Mouse (Mus musculus): Measurements from ENCODE around the gene Fyco1. TPM values are rescaled to one million over a fixed set of nuclear protein-coding genes. Genes with fewer than 3 reads are reported as not detected.

Gene Fyco1
- polyA plus RNA-seq, 1 experiment, result 4.1 TPM

DNA sequence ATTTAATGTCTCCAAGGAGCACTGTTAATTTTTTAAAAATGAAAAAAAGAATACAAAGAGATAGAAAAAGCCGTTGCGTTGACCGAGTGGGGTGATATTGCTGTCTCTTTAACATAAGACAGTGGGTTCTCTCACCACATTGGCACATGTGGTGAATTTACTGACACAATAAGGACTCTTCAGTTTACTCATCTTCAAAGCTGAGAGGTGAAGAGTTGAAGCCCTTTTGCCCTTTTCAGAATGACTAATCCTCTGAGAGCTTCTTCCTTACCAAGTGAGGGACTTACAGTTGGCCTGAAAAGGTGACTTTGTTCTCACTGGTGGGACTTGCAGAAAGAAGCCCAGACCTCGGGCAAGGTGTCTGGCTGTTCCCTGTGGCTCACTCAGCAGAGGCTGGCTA lies 110.9 kb downstream of the Fyco1 start:
- Histone ChIP-seq H3ac (ENCODE audit: control insufficient read depth, insufficient read length, low read depth) (no peak overlapping the region), H3K36me3 (ENCODE audit: control insufficient read depth, insufficient read depth) (no peaks in the 10 kb centered on the region), H3K27me3 (ENCODE audit: control insufficient read depth, insufficient read depth, insufficient read length) (no peaks in the 10 kb centered on the region), H3K4me3 (ENCODE audit: insufficient read depth, poor library complexity, severe bottlenecking) (no peak overlapping the region), H3K79me2 (ENCODE audit: control insufficient read depth, insufficient read depth) (no peaks in the 10 kb centered on the region), H3K79me3 (ENCODE audit: low read depth) (no peaks in the 10 kb centered on the region)
- no peak for TF ChIP-seq USF1 (IDR thresholded peaks at IDR 0.05; ENCODE audit: low read depth)
- TF ChIP-seq FOSL1 (IDR thresholded peaks at IDR 0.05; ENCODE audit: insufficient read depth, low read length, poor library complexity, severe bottlenecking), result no peak
- TF ChIP-seq MAX (IDR thresholded peaks at IDR 0.05), result no peak
- no peak for TF ChIP-seq MYOD1 (IDR thresholded peaks at IDR 0.05; ENCODE audit: control insufficient read depth, insufficient read length, low read depth)
- TF ChIP-seq CTCF (IDR thresholded peaks at IDR 0.05; ENCODE audit: control insufficient read depth, insufficient read depth, insufficient read length), result no peak
- no peak for TF ChIP-seq MYOG (IDR thresholded peaks at IDR 0.05; ENCODE audit: control insufficient read depth, extremely low read depth, insufficient read length)
- TF ChIP-seq CEBPB (IDR thresholded peaks at IDR 0.05; ENCODE audit: low read depth), result no peak

Other genes starting within 250 kb of the Fyco1 start
- gene Slc6a20b, start 219.3 kb downstream of the Fyco1 start, polyA plus RNA-seq (2012; fragmentation: generic; extraction: Trizol), result 0.02 TPM
- gene Ccr9, start 173.5 kb downstream of the Fyco1 start, polyA plus RNA-seq (2012; fragmentation: generic; extraction: Trizol), result 0.01 TPM
- gene Slc6a20a, start 173.0 kb downstream of the Fyco1 start, polyA plus RNA-seq (2012; fragmentation: generic; extraction: Trizol), result not detected
- 3.3 TPM for gene Lztfl1, start 134.2 kb downstream of the Fyco1 start, polyA plus RNA-seq (2012; fragmentation: generic; extraction: Trizol)
- 5.7 TPM for gene Cxcr6, start 45.4 kb downstream of the Fyco1 start, polyA plus RNA-seq (2012; fragmentation: generic; extraction: Trizol)
- gene Xcr1, start 10.1 kb upstream of the Fyco1 start, polyA plus RNA-seq (2012; fragmentation: generic; extraction: Trizol), result 0.62 TPM
- gene Ccr1, start 116.8 kb upstream of the Fyco1 start, polyA plus RNA-seq (2012; fragmentation: generic; extraction: Trizol), result 0.13 TPM
- not detected for gene Ccr1l1, start 126.5 kb upstream of the Fyco1 start, polyA plus RNA-seq (2012; fragmentation: generic; extraction: Trizol)
- gene Ccr3, start 170.1 kb upstream of the Fyco1 start, polyA plus RNA-seq (2012; fragmentation: generic; extraction: Trizol), result not detected

Measured in C2C12 (cell line).